Mouse (Mus musculus) testis, adult 2 months (tissue): ENCODE data around the gene Hypk. TPM values are rescaled to one million over a fixed set of nuclear protein-coding genes. Genes with fewer than 3 reads are reported as not detected.
"Not testable (repeated sequence)": the region's sequence is repeated elsewhere in the genome, so short reads cannot be mapped to it uniquely, and the experiment has no call there.

Source experiments
- H3K27ac ChIP-seq: fragments of 200-500 bp; 2 replicates; pipeline ENCODE4 v1.5.1; 2012; ENCODE audit warnings: low read depth, low read length; ENCODE audit not compliant: control insufficient read depth, insufficient read depth
- H3K27me3 ChIP-seq: fragments of 200-500 bp; 2 replicates; pipeline ENCODE4 v1.6.1; 2012; ENCODE audit warnings: mild to moderate bottlenecking, low read length, moderate library complexity; ENCODE audit not compliant: control insufficient read depth, insufficient read depth
- H3K36me3 ChIP-seq: fragments of 200-500 bp; 2 replicates; pipeline ENCODE4 v1.6.1; 2012; ENCODE audit warnings: mild to moderate bottlenecking, low read length; ENCODE audit not compliant: control insufficient read depth, insufficient read depth
- H3K4me1 ChIP-seq: fragments of 200-500 bp; 2 replicates; pipeline ENCODE4 v1.6.1; 2012; ENCODE audit warnings: low read length; ENCODE audit not compliant: control insufficient read depth, insufficient read depth
- H3K4me3 ChIP-seq: fragments of 200-500 bp; 2 replicates; pipeline ENCODE4 v1.5.1; 2012; ENCODE audit warnings: low read depth, mild to moderate bottlenecking, low read length, moderate library complexity, mixed read lengths; ENCODE audit not compliant: control insufficient read depth
- CTCF ChIP-seq: fragments of 200-500 bp; IDR thresholded peaks from 2 replicates; pipeline ENCODE4 v1.5.1; 2012; ENCODE audit warnings: low read depth, mild to moderate bottlenecking, inconsistent platforms, low read length, moderate library complexity; ENCODE audit not compliant: control insufficient read depth, insufficient read depth, insufficient replicate concordance
- POLR2A ChIP-seq: fragments of 200-500 bp; IDR thresholded peaks from 2 replicates; pipeline ENCODE4 v1.6.1; 2012; ENCODE audit warnings: low read depth, mild to moderate bottlenecking, inconsistent platforms, low read length, moderate library complexity; ENCODE audit not compliant: control insufficient read depth
- polyA plus RNA-seq: library from polyadenylated mRNA; depleted of rRNA; stranded (reverse); fragments of >200 nt; gene quantifications from 2 replicates; pipeline ENCODE4 v1.2.3, GENCODE M21; 2012

The Hypk gene
- polyA plus RNA-seq, 1 experiment: 12.2 TPM

DNA sequence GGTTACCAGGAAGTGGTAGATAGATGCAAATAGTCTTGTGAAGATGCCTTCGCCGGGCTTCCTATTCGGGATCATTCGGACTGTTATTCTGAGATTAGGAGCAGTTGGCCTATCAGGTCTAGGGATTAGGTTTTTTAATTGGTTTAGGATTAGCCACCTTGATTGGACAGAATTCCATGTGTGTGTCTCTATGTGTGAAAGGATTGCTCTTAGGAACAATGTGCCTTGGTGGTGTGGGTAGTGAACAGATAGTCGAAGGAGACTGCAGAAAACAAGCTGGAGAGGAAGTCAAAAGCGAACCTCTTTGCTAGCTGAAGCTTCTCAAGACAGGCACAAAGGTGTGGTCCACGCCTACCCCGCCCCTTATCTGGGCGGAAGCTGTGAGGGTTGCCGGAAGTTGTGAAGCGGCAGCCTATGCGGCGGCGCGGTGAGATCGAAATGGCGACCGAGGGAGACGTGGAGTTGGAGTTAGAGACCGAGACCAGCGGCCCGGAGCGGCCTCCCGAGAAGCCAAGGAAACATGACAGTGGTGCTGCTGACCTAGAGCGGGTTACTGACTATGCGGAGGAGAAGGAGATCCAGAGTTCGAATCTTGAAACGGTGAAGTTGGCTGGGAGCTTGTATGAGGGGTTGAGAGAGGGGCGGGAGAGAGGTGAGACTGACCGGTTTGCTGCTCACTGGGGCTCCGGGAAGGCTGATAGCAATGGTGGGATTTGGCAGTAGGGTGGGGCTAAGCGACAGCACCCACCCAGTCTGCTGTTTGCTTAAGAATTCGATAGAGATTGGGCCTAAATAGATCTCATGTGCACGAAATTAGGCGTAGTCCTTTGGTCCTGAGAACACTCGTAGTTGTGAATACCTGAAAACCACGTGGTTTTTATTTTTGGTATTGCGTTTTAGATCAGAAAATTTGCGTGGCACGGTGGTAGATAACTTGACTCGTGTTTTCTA is 3.9 kb downstream of the Hypk start, which contains the start of gene Serinc4:
Gene Serinc4 (minus strand): TSS at position 90 of the 951 bp plus-strand sequence.
- Histone ChIP-seq H3K27me3 (no peaks in the 10 kb centered on the region), H3K27ac (peak within 1 kb of the TSS; percentile 91), H3K4me3 (peak within 1 kb of the TSS; percentile 97), H3K4me1 (peaks cover 3% of the 10 kb centered on the region), H3K36me3 (no peaks in the 10 kb centered on the region)
- TF ChIP-seq CTCF (no peak), POLR2A (peak; percentile 95)

DNA sequence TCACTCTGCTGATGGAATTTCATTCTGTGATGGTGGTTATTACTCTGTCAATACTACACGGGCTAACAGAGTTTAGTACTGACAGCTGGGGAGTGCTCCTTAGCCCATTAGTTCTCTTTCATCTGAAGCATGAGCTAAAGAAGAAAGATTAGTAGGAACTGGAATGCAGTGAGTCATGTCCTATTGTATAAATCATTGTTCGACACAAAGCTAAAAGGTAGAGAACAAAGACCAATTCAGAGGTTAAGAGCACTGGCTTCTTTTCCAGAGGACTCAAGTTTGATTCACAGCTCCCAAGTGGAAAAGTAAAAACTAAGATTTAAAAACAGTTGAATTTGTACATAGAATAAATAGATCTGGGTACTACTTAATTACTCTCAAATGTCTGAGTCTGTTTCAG is 7.0 kb downstream of the Hypk start:
- no peaks in the 10 kb centered on the region for H3K27me3 ChIP-seq
- peaks cover 3% of the 10 kb centered on the region for H3K4me1 ChIP-seq
- no peak overlapping the region; the same call in 1 of the 2 replicates for H3K4me3 ChIP-seq
- H3K27ac ChIP-seq: no peak overlapping the region
- no peak for TF ChIP-seq CTCF
- no peak for TF ChIP-seq POLR2A
- H3K36me3 ChIP-seq: no peaks in the 10 kb centered on the region

DNA sequence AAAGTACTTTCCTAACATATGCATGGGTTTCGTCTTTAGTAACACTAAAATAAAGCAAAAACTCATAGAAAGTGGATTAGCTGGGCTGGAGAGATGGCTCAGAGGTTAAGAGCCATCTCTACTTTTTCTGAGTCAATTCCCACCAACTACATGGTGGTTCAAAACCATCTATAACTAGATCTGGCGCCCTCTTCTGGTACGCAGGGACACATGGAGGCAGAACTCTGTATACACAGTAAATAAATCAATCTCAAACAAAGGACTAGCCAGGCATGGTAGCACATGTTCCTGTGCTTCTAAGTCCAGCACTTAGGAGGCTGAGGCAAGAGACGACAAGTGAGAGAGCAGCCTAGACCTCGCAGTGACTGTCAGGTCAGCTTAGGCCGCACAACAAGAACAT is 15.9 kb downstream of the Hypk start:
- H3K4me3 ChIP-seq: not testable (repeated sequence)

DNA sequence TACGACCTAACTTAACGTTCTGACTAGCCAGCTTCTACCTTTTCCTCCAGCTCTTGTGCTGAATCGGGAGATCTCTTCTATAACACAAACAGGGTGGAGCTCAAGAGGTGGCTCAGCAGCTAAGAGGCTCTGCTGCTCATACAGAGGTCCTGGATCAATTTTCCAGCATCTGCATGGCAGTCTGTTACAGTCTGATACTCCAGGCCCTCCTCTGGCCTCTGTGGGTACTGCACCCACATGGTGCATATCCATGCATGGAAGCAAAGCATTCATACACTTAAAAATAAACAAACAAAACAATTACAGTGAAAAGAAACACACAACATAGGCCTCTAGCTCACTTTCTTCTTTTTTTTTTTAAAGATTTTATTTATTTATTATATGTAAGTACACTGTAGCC is 19.7 kb downstream of the Hypk start:
- not testable (repeated sequence) for H3K4me1 ChIP-seq, H3K4me3 ChIP-seq, H3K36me3 ChIP-seq, H3K27ac ChIP-seq, H3K27me3 ChIP-seq

More for the DNA sequence above, 15.9 kb downstream of the Hypk start:
- not testable (repeated sequence) for H3K4me1 ChIP-seq, H3K27ac ChIP-seq, H3K36me3 ChIP-seq, H3K27me3 ChIP-seq

DNA sequence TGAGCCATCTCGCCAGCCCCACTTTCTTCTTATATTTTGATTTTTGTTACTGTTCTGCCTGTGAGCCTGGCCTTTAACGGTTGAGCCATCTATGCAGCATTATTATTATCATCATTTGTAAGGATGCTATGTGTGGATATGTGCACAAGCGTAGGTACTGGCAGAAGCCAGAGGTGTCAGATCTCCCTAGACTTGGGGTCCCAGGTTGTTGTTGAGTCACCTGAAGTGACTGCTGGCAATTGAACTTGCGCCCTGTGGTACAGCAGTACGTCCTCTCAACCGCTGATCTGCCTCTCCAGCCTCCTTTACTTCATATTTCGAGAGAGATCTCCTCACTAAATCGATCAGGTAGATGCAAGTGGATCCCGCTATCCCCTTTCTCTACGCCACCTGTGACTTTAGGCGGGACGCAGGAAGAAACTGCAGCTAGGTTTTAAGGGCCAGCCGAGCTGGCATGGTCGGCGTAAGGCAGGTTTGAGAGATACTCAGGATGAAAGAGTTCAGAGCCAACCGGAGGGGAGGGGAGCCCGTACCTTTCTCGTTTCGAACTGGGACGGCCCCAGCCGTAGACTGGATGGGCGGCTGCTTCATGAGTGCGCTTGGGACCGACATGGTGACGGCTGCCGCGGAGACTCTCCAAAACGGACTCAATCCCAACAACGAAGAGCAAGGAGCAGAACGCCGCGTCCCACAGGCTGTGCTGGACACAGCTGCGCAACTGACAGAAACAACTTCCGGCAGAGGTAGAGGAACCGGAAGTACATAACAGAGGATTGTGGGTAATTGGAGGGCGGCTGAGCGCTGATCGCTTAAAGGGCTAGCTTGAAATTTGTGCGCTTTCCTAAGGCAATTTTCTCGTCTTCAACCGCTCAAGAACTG is 20.4 kb downstream of the Hypk start, which contains the start of gene Mfap1b:
Gene Mfap1b (minus strand): TSS at position 767 of the 879 bp plus-strand sequence.
- peak; percentile 97 for TF ChIP-seq POLR2A
- not testable (repeated sequence) for H3K27me3 ChIP-seq
- H3K27ac ChIP-seq: peak within 1 kb of the TSS; percentile 93

DNA sequence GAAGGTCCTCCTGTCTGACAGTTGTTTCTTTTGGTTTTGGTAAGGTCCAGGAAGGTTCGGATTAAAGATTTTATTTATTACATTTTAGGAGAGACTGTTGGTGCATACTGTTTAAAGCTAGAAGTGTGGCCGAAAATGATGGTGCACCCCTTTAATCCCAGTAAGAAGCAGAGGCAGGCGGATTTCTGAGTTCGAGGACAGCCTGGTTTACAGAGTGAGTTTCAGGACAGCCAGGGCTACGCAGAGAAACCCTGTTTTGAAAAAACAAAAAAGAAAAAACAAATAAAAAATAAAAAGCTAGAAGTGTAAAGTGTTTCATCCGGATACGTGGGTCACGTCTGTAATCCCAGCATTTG is 21.1 kb downstream of the Hypk start:
- peak overlapping the region; percentile 93 for H3K27ac ChIP-seq
- TF ChIP-seq POLR2A (no peak), CTCF (no peak)

More for the DNA sequence above, 20.4 kb downstream of the Hypk start, which contains the start of gene Mfap1b:
- H3K36me3 ChIP-seq, H3K4me1 ChIP-seq: not testable (repeated sequence)
- H3K4me3 ChIP-seq: peak within 1 kb of the TSS; percentile 96

DNA sequence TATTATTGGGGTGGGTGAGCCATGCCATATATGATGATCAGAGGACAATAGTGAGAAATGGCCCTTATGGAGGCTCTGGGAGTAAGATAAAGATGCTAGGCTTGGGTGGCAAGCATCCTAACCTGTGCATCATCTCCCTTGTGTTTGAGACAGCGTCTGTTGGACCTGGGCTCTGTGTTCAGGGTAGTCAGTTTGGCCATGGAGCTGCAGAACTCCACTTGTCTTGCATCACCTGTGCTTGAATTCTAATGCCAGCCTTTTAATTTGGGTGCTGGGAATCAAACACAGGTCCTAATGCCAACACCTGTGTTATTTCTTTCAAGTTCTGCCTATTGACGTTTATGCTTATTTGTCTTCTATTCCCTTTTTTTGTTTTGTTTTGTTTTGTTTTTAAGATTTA is 22.2 kb downstream of the Hypk start:
- H3K27ac ChIP-seq, H3K36me3 ChIP-seq, H3K4me3 ChIP-seq, H3K4me1 ChIP-seq, H3K27me3 ChIP-seq: not testable (repeated sequence)

More for the DNA sequence above, 21.1 kb downstream of the Hypk start:
- no peaks in the 10 kb centered on the region for H3K27me3 ChIP-seq
- H3K4me1 ChIP-seq: no peaks in the 10 kb centered on the region
- H3K4me3 ChIP-seq: peak overlapping the region; percentile 96
- no peaks in the 10 kb centered on the region for H3K36me3 ChIP-seq
